Mouse (Mus musculus): ENCODE results near the gene Abca1.

- TF ChIP-seq GATA1 (IDR thresholded peaks at IDR 0.05; ENCODE audit: borderline replicate concordance, low read length) = no peak
- TF ChIP-seq FLI1 (IDR thresholded peaks at IDR 0.05; ENCODE audit: low read length) = no peak
Measured at GRCm38 (mm10) chr4:53108194-53108593, 51.5 kb downstream of the Abca1 start.
